Mouse (Mus musculus) lung, embryonic 16.5 days (tissue): ENCODE data around the gene Jade2. TPM values are rescaled to one million over a fixed set of nuclear protein-coding genes. Genes with fewer than 3 reads are reported as not detected.
A peak's percentile ranks its signal among the peaks of the same experiment; 100 is the strongest.

Source experiments
- ATAC-seq: fragments of 200-750 bp; cut with Nextera tagmentation; 2 replicates; pipeline ENCODE4 v1.8.0; 2017; ENCODE audit warnings: low read depth, mild to moderate bottlenecking, moderate library complexity
- H3K27ac ChIP-seq: fragments of 300-500 bp; sonication (generic); 2 replicates; pipeline ENCODE4 v1.5.1; 2014; ENCODE audit warnings: mild to moderate bottlenecking, control low read depth, low read length
- H3K27me3 ChIP-seq: fragments of 300-500 bp; sonication (generic); 2 replicates; pipeline ENCODE4 v1.6.1; 2014; ENCODE audit warnings: low read depth, low read length, mixed read lengths; ENCODE audit not compliant: control insufficient read depth, insufficient read depth
- H3K36me3 ChIP-seq: fragments of 300-500 bp; sonication (generic); 2 replicates; pipeline ENCODE4 v1.6.1; 2014; ENCODE audit warnings: low read length; ENCODE audit not compliant: control insufficient read depth, insufficient read depth
- H3K4me1 ChIP-seq: fragments of 300-500 bp; sonication (generic); replicated peaks from 2 replicates; pipeline ENCODE4 v1.6.1; 2014; ENCODE audit warnings: low read length, mixed read lengths; ENCODE audit not compliant: control insufficient read depth, insufficient read depth
- H3K4me2 ChIP-seq: fragments of 300-500 bp; sonication (generic); 2 replicates; pipeline ENCODE4 v1.6.1; 2014; ENCODE audit warnings: low read depth, low read length, control low read depth
- H3K4me3 ChIP-seq: fragments of 300-500 bp; sonication (generic); 2 replicates; pipeline ENCODE4 v1.5.1; 2014; ENCODE audit warnings: mild to moderate bottlenecking, low read length, control low read depth
- H3K9ac ChIP-seq: fragments of 300-500 bp; sonication (generic); 2 replicates; pipeline ENCODE4 v1.6.1; 2014; ENCODE audit warnings: low read length, control low read depth
- H3K9me3 ChIP-seq: fragments of 300-500 bp; sonication (generic); 2 replicates; pipeline ENCODE4 v1.6.1; 2016; ENCODE audit warnings: low read length; ENCODE audit not compliant: control insufficient read depth
- WGBS: fragments of 180-500 bp; shearing (Covaris S2); extraction: QIAGEN DNeasy Blood & Tissue Kit; methylation state at CpG from one replicate; pipeline ENCODE4 v1.1.7; 2014; 5-methylcytosine and 5-hydroxymethylcytosine counted together
- polyA plus RNA-seq: library from polyadenylated mRNA; unstranded; fragments of >200 nt; fragmentation: Nextera tagmentation; extraction: Ambion mirVana; gene quantifications from 2 replicates; pipeline ENCODE4 v1.2.1, GENCODE M21; 2015

Gene Jade2
- polyA plus RNA-seq, 1 experiment from 2014 or later, result 2.9 TPM

DNA sequence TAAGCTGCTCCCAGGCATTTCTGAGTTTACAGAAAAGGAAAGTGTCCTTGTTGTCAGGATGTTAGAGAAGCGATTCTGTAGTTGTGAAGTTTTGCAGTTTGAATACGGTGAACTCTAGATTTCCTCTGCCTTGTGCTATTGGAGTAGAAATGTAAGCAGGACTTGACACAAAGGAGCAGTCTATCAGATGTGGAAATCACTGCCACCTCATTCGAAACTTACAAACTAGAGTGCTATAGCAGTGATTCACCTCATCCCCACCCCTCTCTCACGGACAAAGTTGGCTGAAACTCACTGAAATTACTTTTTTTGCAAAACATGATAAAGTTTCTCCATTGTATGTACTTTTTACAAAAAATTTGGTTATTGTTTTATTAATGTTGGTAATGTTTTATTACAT, 92.6 kb downstream of the Jade2 start:
- WGBS, result 69% methylated on average over 4 of the region's 4 CpGs
- Histone ChIP-seq H3K36me3 (no peaks in the 10 kb centered on the region), H3K4me2 (peak overlapping the region; percentile 67), H3K27ac (no peak overlapping the region), H3K4me1 (peaks cover 10% of the 10 kb centered on the region), H3K4me3 (no peak overlapping the region; the same call in 1 of the 2 replicates), H3K27me3 (no peaks in the 10 kb centered on the region), H3K9ac (no peak overlapping the region), H3K9me3 (no peaks in the 10 kb centered on the region)
- ATAC-seq, result no peak

DNA sequence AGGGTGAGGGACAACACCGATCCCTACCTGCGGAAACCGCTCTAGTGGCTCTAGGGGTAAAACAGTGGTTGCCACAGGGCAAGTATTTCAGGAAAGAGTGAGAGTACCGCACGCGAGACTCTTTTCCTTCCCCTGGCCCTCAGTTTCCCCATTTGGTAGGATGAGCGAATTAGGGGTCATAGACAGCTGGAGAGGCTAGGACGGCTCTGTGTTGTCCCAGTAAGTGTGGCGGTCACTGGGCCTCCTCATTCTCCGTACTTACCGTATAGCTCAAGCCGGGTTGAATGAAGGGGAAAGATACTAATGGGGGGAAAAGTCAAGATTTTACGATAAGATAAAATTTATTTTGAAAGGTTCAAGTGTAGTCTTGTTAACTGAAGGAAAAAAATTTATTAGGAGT, 93.5 kb downstream of the Jade2 start:
- H3K4me3 ChIP-seq, result peak overlapping the region; percentile 82
- no peak for ATAC-seq
- H3K4me2 ChIP-seq, result peak overlapping the region; percentile 67
- peaks cover 10% of the 10 kb centered on the region for H3K4me1 ChIP-seq
- WGBS, result 5% methylated on average over 13 of the region's 13 CpGs
- no peaks in the 10 kb centered on the region for H3K36me3 ChIP-seq
- H3K27ac ChIP-seq, result no peak overlapping the region
- H3K9ac ChIP-seq, result peak overlapping the region; percentile 87
- no peaks in the 10 kb centered on the region for H3K27me3 ChIP-seq
- H3K9me3 ChIP-seq, result no peaks in the 10 kb centered on the region

Other genes starting within 250 kb of the Jade2 start
- 111 and 116 TPM in 2 replicates for gene Nhp2, start 237.9 kb downstream of the Jade2 start, polyA plus RNA-seq
- gene Rmnd5b, start 221.8 kb downstream of the Jade2 start, polyA plus RNA-seq, result 41.1 and 41.8 TPM in 2 replicates
- 43.4 and 43.5 TPM in 2 replicates for gene N4bp3, start 206.8 kb downstream of the Jade2 start, polyA plus RNA-seq
- gene D930048N14Rik, start 206.7 kb downstream of the Jade2 start, polyA plus RNA-seq, result 4.0 and 4.5 TPM in 2 replicates
- gene 0610009B22Rik, start 168.8 kb downstream of the Jade2 start, polyA plus RNA-seq, result 103 and 104 TPM in 2 replicates
- 12.4 and 13.1 TPM in 2 replicates for gene Sec24a, start 94.0 kb downstream of the Jade2 start, polyA plus RNA-seq
- 110 TPM in 2 replicates for gene Sar1b, start 94.0 kb downstream of the Jade2 start, polyA plus RNA-seq
- gene Cdkn2aipnl, start 110.0 kb upstream of the Jade2 start, polyA plus RNA-seq, result 106 TPM in 2 replicates
- gene Ube2b, start 143.1 kb upstream of the Jade2 start, polyA plus RNA-seq, result 231 and 248 TPM in 2 replicates
- 7.8 and 9.4 TPM in 2 replicates for gene Cdkl3, start 146.6 kb upstream of the Jade2 start, polyA plus RNA-seq
- gene Ppp2ca, start 241.0 kb upstream of the Jade2 start, polyA plus RNA-seq, result 57.8 and 62.7 TPM in 2 replicates